Mouse (Mus musculus): ENCODE measurements around the gene Fam196a.

- TF ChIP-seq CTCF (IDR thresholded peaks at IDR 0.05; ENCODE audit: borderline replicate concordance, insufficient read depth, low read depth, low read length) (no peak), POLR2A (IDR thresholded peaks at IDR 0.05; ENCODE audit: borderline replicate concordance, insufficient read depth, low read length) (no peak)
These were observed 38.8 kb downstream of the Fam196a start for GRCm38 (mm10) chr7:134899462-134899861.

Measured in cerebellum, adult 2 months (tissue).